Mouse (Mus musculus): Measurements from ENCODE around the gene Map3k5.

Map3k5 gene

GRCm38 (mm10) chr10:20006333-20007093, 72.2 kb downstream of the Map3k5 start:
- no peak for DNase-seq (ENCODE audit: low spot score)

DNA sequence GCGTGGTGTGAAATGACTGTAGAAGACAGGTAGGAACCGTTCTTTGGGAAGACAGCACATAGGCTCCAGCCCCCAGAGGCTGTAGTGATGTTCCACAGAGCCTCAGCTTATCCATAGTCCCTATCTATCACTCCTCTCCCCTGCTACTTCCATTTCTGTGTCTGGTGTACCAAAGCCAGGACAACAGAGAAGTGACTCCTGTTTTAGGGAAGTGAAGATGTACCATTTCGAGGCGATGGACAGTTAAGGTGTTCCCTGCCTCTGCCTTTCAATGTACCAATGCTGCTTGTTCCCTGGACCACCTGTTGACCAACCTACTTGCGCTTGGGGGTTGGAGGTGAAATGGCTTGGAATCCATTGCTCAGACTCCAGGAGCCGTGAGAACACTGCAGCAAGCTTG, 75.0 kb downstream of the Map3k5 start:
- DNase-seq (ENCODE audit: low spot score), result no peak

DNA sequence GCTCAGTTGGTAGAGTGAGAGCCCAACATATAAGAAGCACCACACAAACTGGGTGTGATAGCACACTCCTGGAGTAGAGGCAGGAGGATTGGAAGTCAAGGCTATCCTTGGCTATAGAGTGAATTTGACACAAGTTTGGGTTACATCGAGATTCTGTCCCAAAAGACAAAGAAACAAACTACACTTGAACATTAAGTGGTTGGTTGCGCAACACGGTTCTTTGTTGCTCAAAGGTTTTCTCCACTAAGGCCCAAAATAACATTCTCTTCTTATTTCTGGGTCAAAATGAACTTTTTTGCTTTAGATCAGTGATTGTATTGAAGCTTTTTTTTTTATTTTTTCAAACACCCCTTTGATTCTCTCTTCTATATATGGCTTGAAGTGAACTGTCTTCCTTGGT, 75.7 kb downstream of the Map3k5 start:
- DNase-seq (ENCODE audit: low spot score), result no peak

- peak; percentile 18 for DNase-seq (ENCODE audit: low spot score)
These were observed 84.1 kb downstream of the Map3k5 start for GRCm38 (mm10) chr10:20018406-20018805.

GRCm38 (mm10) chr10:20018806-20019205, 84.5 kb downstream of the Map3k5 start:
- no peak for DNase-seq (ENCODE audit: low spot score)

DNA sequence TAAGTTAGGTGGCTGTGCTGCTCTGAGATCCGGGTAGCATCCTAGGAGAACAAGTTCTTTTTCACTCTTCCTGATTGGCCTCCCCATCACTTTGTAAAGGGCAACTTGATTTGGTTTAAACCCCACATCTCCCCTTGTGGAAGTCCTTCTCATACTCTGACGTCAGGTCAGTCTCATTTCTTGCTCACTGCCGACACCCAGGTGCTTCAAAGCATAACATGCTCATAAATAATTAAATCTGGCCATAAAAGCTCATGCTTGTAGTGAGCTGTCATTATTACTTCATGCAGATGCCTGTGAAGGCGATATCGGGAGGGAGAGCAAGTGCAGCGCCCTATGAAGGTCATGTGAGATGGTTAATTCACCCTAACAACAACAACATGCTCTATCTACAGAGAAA, 87.0 kb downstream of the Map3k5 start:
- DNase-seq (ENCODE audit: low spot score), result no peak

GRCm38 (mm10) chr10:20021670-20022468, 87.6 kb downstream of the Map3k5 start:
- DNase-seq (ENCODE audit: low spot score), result no peak

DNA sequence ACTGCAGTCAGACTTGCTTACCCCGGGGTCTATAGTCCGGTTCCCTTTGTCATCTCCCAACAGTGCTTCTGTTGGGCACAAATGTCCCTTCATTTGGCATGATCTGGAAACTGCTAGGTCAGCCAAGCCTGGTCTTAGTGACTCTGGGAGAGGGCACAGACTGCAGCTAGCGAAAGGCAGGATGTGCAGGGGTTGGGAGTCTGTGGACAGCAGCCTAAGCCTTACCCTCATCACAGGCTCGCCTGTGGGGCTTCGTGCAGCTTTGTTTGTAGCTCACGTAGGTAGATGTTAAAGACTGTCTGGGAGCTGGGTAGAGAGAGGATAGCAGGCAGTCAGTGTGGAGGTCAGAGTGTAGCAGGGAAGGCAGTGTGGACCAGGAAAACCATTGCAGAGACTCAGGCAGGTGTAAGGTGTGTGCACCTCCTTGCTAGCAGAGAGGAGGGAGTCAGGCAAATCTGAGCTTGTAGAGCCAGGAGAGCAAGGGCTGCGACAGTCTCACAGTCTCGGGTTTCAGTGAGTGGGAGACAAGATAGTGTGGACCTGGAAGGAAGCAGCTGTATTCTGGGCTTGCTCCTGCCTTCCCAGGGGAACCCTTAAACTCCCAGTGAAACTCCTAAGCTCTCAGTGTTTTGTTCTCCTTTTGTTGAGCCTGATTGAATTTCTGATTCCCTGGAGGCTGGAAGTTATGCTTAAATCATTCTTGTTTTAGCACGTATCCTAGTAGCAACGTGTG, 88.5 kb downstream of the Map3k5 start:
- DNase-seq (ENCODE audit: low spot score), result no peak

GRCm38 (mm10) chr10:20023524-20023923, 89.3 kb downstream of the Map3k5 start:
- DNase-seq (ENCODE audit: low spot score), result no peak

DNA sequence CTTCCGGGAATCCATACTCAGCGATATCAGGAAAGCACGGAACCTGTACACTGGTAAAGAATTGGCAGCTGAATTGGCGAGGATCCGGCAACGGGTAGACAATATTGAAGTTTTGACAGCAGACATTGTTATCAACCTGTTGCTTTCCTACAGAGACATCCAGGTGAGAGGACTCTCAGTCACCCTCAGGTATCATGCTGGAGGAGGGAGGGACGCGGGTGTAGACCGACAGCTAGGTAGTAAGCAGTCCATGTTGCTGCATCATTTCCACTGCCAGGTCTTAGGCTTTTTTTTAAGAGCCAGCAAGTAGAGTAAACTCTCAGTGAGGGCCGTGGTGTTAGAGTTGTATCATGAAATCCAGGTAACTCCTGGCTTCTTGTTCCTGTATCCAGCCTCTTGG, 90.6 kb downstream of the Map3k5 start:
- DNase-seq (ENCODE audit: low spot score), result no peak

DNA sequence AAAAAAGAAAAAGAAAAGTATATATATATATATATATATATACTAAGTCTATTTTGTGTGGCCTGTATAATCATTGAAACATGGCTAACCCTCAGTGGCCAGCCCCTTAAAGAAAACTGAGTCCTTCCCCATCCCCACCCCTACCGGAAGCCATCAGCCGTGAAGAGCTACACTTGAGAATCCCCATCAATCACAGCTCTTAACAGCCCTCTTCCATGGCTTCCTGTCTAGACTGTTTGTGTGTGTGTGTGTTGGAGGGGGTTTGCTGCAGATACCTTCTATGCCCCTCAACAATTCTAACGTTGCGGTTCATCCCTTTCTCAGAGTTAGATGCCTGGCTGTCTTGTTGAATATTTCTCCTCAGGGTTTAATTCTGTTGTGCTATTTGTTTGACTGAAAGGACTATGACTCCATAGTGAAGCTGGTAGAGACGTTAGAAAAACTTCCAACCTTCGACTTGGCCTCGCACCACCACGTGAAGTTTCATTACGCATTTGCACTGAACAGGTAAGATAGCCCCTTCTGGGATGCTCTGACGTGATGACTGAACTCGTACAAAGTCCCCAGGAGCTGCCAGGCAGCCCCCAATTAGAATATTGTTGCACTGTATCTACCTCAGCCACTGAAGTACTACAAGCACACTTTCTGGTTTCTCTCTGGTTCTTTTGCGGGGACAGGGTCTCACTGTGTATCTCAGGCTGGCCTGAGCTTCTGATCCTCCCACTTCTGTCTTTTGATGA, 91.7 kb downstream of the Map3k5 start:
- DNase-seq (ENCODE audit: low spot score), result no peak

- DNase-seq (ENCODE audit: low spot score), result no peak
These were observed 96.4 kb downstream of the Map3k5 start for GRCm38 (mm10) chr10:20030703-20031102.

DNA sequence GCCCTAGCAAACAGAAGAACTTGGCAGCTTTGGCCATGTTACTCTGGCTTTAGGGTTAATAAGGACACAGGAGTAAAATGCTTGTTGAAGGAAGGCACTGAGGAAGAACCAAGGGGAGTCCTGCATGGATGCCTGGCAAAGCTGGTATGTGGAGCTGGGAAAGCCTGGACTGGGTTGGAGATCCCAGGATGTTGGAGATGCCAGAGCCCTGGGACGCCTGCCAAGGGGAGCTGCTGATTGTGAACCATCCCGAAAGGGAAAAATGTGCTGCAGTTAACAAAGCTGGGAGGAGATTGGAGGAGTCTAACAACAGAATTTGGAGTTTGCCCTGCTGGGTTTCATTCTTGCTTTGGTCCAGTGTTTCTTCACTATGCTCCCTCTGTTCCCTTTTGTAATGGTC, 97.7 kb downstream of the Map3k5 start:
- DNase-seq (ENCODE audit: low spot score), result no peak

DNA sequence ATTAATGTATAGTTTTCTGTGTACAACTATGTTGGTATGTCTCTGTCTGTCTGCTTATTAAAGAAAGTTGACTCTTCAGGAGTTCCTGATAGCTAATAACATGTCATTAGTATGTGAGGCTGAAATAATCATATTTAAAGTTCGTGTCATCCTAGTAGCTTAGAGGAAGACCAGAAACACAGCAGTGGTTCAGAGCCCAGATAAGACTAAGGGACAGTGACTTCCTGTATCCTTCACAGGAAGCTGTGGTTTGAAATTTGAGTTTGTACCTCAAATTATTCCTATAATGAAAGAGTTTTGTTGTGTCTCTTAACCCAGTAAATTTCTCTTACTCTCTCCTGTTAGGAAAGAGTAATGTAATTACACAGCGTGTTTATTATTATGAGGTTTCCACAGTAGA, 102.1 kb downstream of the Map3k5 start:
- DNase-seq (ENCODE audit: low spot score), result no peak

DNA sequence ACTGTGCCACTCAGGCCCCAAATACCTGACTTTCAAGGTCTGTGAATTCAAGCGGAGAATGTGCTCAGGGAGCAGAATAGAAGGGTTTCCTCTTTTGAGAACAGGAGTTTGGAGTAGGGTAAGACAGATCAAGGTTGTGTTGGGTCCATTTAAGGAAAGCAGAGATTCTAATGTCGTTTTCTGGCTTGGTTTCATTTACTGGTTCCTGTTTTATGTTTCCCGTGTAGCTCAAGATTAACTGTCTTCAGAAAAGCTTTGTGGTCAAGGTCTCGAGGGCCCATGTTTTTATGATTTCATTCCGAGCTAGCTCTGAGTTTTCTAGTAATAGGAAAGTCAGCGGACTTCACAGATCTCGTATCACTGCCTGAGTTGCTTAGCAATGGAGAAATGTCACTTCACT, 102.6 kb downstream of the Map3k5 start:
- DNase-seq (ENCODE audit: low spot score), result no peak

- DNase-seq (ENCODE audit: low spot score), result no peak
These were observed 105.3 kb downstream of the Map3k5 start for GRCm38 (mm10) chr10:20039531-20039930.

GRCm38 (mm10) chr10:20040116-20040515, 105.8 kb downstream of the Map3k5 start:
- DNase-seq (ENCODE audit: low spot score), result no peak

DNA sequence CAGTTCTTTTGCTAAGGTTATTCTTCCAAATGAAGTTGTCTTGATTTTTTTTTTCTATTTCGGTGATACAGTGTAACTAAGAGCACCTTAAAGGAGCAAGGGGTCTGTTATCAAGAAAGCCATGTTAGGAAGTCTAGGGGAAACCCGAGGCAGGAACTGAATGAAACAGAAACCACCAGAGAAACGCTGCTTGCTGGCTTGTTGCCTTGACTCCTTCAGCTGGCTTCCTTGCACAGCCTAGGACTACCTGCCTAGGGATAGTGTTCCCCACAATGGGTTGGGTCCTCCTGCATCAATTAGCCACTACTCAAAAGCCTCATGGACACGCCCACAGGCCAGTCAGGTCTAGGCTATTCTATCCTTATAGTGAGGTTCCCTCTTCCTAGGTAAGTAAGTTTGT, 106.4 kb downstream of the Map3k5 start:
- no peak for DNase-seq (ENCODE audit: low spot score)

- DNase-seq (ENCODE audit: low spot score), result no peak
These were observed 107.8 kb downstream of the Map3k5 start for GRCm38 (mm10) chr10:20042081-20042480.

DNA sequence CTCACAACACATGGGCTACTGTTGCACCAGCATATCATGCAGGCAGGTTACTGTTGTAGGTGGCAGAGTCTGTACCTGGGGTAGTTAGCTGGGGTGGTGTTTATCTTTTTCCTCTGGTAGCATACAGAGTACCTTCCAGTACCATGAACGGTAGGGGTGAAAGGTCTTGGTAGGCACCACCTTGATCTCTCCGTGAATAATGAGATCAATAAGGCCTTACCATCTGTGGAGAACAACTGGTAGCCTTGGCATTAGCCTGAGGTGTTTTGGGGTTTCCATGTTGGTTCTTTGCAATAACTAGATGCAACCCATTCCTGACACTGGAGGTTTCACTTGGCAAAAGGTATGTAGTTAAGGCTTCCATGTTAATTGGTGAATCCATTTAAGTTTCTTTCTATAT, 109.8 kb downstream of the Map3k5 start:
- DNase-seq (ENCODE audit: low spot score), result no peak

DNA sequence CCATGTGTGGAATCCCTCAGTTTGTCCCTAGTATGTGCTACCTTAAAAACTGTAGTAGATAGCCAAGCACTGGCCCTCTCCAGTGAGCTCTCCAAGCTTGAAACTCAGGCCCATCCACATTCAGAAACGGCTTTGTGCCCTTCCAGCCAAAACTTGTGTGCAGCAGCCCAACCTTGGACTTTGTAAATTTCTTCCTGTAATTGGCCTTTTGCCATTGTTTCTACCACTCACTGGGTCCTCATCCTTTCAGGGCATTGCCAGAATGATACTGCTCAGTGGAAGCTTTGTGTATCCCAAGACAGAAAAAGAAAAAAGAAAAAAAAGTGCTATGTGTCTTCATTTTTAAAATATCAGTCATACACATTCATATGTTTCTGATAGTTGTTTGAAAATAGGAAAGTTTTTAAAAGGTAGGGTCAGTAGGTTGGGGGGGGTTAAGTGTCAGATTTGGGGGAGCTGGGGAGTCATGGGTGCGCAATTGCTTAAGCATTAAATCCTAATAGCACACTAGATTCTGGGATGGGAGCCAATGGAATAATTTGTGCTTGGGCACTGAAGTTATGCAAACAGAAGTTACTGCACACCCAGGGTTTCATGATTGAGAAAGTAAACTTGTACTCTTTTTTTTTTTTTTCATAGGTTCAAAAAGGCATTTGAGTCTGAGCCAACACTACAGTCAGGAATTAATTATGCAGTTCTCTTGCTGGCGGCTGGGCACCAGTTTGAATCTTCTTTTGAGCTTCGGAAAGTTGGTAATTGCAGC, 111.6 kb downstream of the Map3k5 start:
- no peak for DNase-seq (ENCODE audit: low spot score)
